Mouse (Mus musculus): Measurements from ENCODE around the gene Cdc42se1. TPM values are rescaled to one million over a fixed set of nuclear protein-coding genes. Genes with fewer than 3 reads are reported as not detected.
A peak's percentile ranks its signal among the peaks of the same experiment; 100 is the strongest.

Gene Cdc42se1
- total RNA-seq (2014; fragmentation: Nextera tagmentation) (105 and 109 TPM in 2 replicates), total RNA-seq (2017) (88.3 and 91.8 TPM in 2 replicates), polyA plus RNA-seq (2012) (128 and 150 TPM in 2 replicates)

DNA sequence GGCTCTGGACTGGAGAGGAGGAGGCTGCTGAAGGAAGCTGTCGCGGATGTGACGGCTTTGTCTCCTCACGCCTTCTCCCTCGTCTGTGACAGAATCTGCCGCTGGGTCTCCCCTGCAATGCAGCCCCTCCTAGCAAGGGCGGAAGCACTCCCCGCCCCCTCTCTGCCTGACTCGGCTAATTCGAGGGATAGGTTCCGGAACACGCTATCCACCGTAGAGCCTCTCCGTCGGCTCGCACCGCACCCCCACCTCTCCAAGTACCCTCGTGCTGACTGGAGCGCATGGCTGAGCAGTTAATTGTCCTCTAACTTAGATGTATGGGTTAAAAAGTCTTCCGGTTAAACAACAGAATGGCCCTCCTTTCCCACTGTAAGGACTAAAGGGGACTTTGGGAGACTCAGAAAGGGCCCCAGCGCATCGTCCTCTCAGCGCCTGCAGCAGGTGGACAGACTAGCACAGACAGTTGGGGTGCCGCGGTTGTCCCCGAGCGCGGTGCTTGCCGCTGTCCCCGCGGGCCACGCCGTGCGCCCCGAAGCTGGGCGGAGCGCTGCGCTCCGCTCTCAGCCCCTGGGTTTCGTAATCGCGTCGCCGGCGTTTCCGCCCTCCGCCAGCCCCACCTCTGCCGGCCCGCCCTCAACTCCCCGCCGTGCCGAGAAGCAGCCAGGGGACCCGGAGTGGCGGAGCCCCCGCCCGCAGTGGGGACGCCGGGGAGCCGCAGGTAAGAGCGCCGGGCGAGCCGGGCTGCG is at the start of gene Cdc42se1:
Cdc42se1 (plus strand) TSS at position 585 of the 746 bp plus-strand sequence.
- peaks cover 54% of the 10 kb centered on the region for H3K36me3 ChIP-seq (replicated peaks)
- ATAC-seq (ENCODE audit: extremely low read depth, insufficient number of reproducible peaks, low FRiP score, poor library complexity, severe bottlenecking) (peak; percentile 61), DNase-seq (ENCODE audit: low spot score) (peak; percentile 95)
- TF ChIP-seq CTCF (IDR thresholded peaks at IDR 0.05; ENCODE audit: low read depth, low read length): no peak
- no peak for TF ChIP-seq POLR2AphosphoS5 (IDR thresholded peaks at IDR 0.05; ENCODE audit: insufficient replicate concordance, low read depth, low read length)
- no peak for TF ChIP-seq GATA2 (IDR thresholded peaks at IDR 0.05; ENCODE audit: borderline replicate concordance, low read depth, low read length)
- TF ChIP-seq GATA1 (IDR thresholded peaks at IDR 0.05; ENCODE audit: borderline replicate concordance, low read length): no peak
- TF ChIP-seq TAL1 (conservative IDR thresholded peaks at IDR 0.05; ENCODE audit: low read depth, low read length): no peak
- H3K9me3 ChIP-seq (replicated peaks): no peaks in the 10 kb centered on the region
- H3K4me1 ChIP-seq (ENCODE audit: insufficient read depth, low read depth, low read length): peaks cover 57% of the 10 kb centered on the region
- no peaks in the 10 kb centered on the region for H3K27me3 ChIP-seq (ENCODE audit: insufficient read depth, low read length)
- peak within 1 kb of the TSS; percentile 78 for H3K4me3 ChIP-seq (ENCODE audit: low read depth, low read length)

DNA sequence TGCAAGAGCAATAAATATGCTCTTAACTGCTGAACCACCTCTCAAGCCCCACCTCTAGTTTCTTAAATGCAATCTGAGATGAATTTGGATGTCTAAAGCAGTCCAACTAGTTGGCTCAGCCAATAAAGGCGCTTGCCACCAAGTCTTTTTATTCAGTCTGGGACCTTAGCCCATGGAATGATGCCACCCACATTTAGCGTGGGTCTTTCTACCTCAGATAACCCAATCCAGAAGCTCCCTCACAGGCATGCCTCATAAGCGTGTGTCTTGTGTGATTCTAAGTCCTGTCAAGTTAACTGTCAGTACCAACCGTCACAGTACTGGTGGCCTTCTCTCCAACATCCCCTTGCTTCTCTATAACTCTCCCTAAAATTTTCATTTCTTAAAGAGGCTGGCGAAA is 49.6 kb upstream of the Cdc42se1 start:
- Histone ChIP-seq H3K9me3 (replicated peaks) (peaks cover 3% of the 10 kb centered on the region), H3K27me3 (ENCODE audit: insufficient read depth, low read length) (peaks cover 17% of the 10 kb centered on the region), H3K4me3 (ENCODE audit: low read depth, low read length) (no peak overlapping the region), H3K36me3 (replicated peaks) (peaks cover 35% of the 10 kb centered on the region), H3K4me1 (ENCODE audit: insufficient read depth, low read depth, low read length) (peaks cover 4% of the 10 kb centered on the region; the same call in 1 of the 2 replicates)
- TF ChIP-seq GATA2 (IDR thresholded peaks at IDR 0.05; ENCODE audit: borderline replicate concordance, low read depth, low read length): no peak
- TF ChIP-seq GATA1 (IDR thresholded peaks at IDR 0.05; ENCODE audit: borderline replicate concordance, low read length): no peak
- TF ChIP-seq POLR2AphosphoS5 (IDR thresholded peaks at IDR 0.05; ENCODE audit: insufficient replicate concordance, low read depth, low read length): no peak
- TF ChIP-seq TAL1 (conservative IDR thresholded peaks at IDR 0.05; ENCODE audit: low read depth, low read length): no peak
- no peak for TF ChIP-seq CTCF (IDR thresholded peaks at IDR 0.05; ENCODE audit: low read depth, low read length)
- DNase-seq (ENCODE audit: low spot score): no peak
- ATAC-seq (ENCODE audit: extremely low read depth, insufficient number of reproducible peaks, low FRiP score, poor library complexity, severe bottlenecking): no peak

DNA sequence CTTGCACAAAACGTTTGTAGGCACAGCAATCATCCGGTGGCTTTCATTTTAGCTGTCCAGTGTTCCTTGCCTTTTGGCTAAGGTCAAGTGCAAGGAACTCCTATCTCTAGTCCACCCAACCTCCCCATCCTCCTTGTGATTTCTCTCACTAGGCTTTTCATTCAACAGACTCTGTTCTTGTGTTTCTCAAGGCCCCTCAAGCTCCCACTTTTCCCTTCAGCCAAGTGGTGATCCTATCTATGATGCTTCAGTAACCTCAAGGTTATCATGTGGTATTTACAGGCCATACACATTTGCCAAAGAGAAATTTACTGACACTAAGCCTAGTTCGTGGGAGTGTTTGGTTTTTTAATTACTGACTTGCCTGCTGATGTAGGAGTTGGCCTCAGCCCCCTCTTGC is 48.6 kb upstream of the Cdc42se1 start:
- Histone ChIP-seq H3K9me3 (replicated peaks) (no peaks in the 10 kb centered on the region), H3K36me3 (replicated peaks) (peaks cover 45% of the 10 kb centered on the region), H3K4me3 (ENCODE audit: low read depth, low read length) (no peak overlapping the region), H3K27me3 (ENCODE audit: insufficient read depth, low read length) (peaks cover 14% of the 10 kb centered on the region), H3K4me1 (ENCODE audit: insufficient read depth, low read depth, low read length) (no peaks in the 10 kb centered on the region)
- TF ChIP-seq GATA2 (IDR thresholded peaks at IDR 0.05; ENCODE audit: borderline replicate concordance, low read depth, low read length) (no peak), CTCF (IDR thresholded peaks at IDR 0.05; ENCODE audit: low read depth, low read length) (no peak), GATA1 (IDR thresholded peaks at IDR 0.05; ENCODE audit: borderline replicate concordance, low read length) (no peak), TAL1 (conservative IDR thresholded peaks at IDR 0.05; ENCODE audit: low read depth, low read length) (no peak), POLR2AphosphoS5 (IDR thresholded peaks at IDR 0.05; ENCODE audit: insufficient replicate concordance, low read depth, low read length) (no peak; the same call in 1 of the 2 replicates)
- DNase-seq (ENCODE audit: low spot score): no peak
- ATAC-seq (ENCODE audit: extremely low read depth, insufficient number of reproducible peaks, low FRiP score, poor library complexity, severe bottlenecking): no peak

GRCm38 (mm10) chr3:95181841-95182240 is 46.7 kb upstream of the Cdc42se1 start:
- no peaks in the 10 kb centered on the region for H3K9me3 ChIP-seq (replicated peaks)
- no peak overlapping the region for H3K4me3 ChIP-seq (ENCODE audit: low read depth, low read length)
- TF ChIP-seq GATA2 (IDR thresholded peaks at IDR 0.05; ENCODE audit: borderline replicate concordance, low read depth, low read length) (no peak), POLR2AphosphoS5 (IDR thresholded peaks at IDR 0.05; ENCODE audit: insufficient replicate concordance, low read depth, low read length) (no peak), GATA1 (IDR thresholded peaks at IDR 0.05; ENCODE audit: borderline replicate concordance, low read length) (no peak), TAL1 (conservative IDR thresholded peaks at IDR 0.05; ENCODE audit: low read depth, low read length) (no peak), CTCF (IDR thresholded peaks at IDR 0.05; ENCODE audit: low read depth, low read length) (no peak)
- no peaks in the 10 kb centered on the region for H3K4me1 ChIP-seq (ENCODE audit: insufficient read depth, low read depth, low read length)
- H3K27me3 ChIP-seq (ENCODE audit: insufficient read depth, low read length): peaks cover 8% of the 10 kb centered on the region
- DNase-seq (ENCODE audit: low spot score): no peak
- H3K36me3 ChIP-seq (replicated peaks): peaks cover 64% of the 10 kb centered on the region
- no peak for ATAC-seq (ENCODE audit: extremely low read depth, insufficient number of reproducible peaks, low FRiP score, poor library complexity, severe bottlenecking)

- no peaks in the 10 kb centered on the region for H3K27me3 ChIP-seq (ENCODE audit: insufficient read depth, low read length)
- no peak overlapping the region for H3K4me3 ChIP-seq (ENCODE audit: low read depth, low read length)
- DNase-seq (ENCODE audit: low spot score) (no peak), ATAC-seq (ENCODE audit: extremely low read depth, insufficient number of reproducible peaks, low FRiP score, poor library complexity, severe bottlenecking) (no peak)
- TF ChIP-seq GATA1 (IDR thresholded peaks at IDR 0.05; ENCODE audit: borderline replicate concordance, low read length) (no peak), POLR2AphosphoS5 (IDR thresholded peaks at IDR 0.05; ENCODE audit: insufficient replicate concordance, low read depth, low read length) (no peak), GATA2 (IDR thresholded peaks at IDR 0.05; ENCODE audit: borderline replicate concordance, low read depth, low read length) (no peak), TAL1 (conservative IDR thresholded peaks at IDR 0.05; ENCODE audit: low read depth, low read length) (no peak), CTCF (IDR thresholded peaks at IDR 0.05; ENCODE audit: low read depth, low read length) (no peak)
- H3K36me3 ChIP-seq (replicated peaks): peaks cover 96% of the 10 kb centered on the region
- 0 out of 2 replicates have a peak, but pooled peaks cover 2% of the 10 kb centered on the region for H3K4me1 ChIP-seq (ENCODE audit: insufficient read depth, low read depth, low read length)
- H3K9me3 ChIP-seq (replicated peaks): no peaks in the 10 kb centered on the region
Observed at GRCm38 (mm10) chr3:95184796-95185577, 43.5 kb upstream of the Cdc42se1 start.

DNA sequence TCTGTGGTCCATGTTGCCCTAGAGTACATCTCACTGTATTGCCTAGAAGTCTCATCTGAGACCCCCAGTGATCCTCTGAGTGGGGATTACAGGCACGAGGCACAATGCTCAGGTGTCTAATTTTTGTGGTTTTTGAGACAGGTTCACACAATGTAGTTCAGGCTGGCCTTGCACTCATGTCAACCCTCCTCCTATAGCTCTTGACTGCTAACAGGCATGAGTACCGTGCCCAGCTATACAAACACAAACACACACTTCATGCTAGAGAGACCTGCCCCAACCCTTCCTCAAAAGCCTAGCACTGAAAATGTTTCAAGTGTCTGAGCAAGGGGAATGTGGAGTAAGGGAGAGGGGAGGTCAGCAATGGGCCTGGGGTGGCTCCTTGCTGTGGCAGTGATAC is 42.4 kb upstream of the Cdc42se1 start:
- TF ChIP-seq TAL1 (conservative IDR thresholded peaks at IDR 0.05; ENCODE audit: low read depth, low read length) (no peak), GATA1 (IDR thresholded peaks at IDR 0.05; ENCODE audit: borderline replicate concordance, low read length) (no peak), GATA2 (IDR thresholded peaks at IDR 0.05; ENCODE audit: borderline replicate concordance, low read depth, low read length) (no peak), CTCF (IDR thresholded peaks at IDR 0.05; ENCODE audit: low read depth, low read length) (no peak), POLR2AphosphoS5 (IDR thresholded peaks at IDR 0.05; ENCODE audit: insufficient replicate concordance, low read depth, low read length) (no peak)
- H3K4me3 ChIP-seq (ENCODE audit: low read depth, low read length): no peak overlapping the region
- H3K36me3 ChIP-seq (replicated peaks): peaks cover 97% of the 10 kb centered on the region
- ATAC-seq (ENCODE audit: extremely low read depth, insufficient number of reproducible peaks, low FRiP score, poor library complexity, severe bottlenecking) (no peak), DNase-seq (ENCODE audit: low spot score) (no peak)
- 0 out of 2 replicates have a peak, but pooled peaks cover 2% of the 10 kb centered on the region for H3K4me1 ChIP-seq (ENCODE audit: insufficient read depth, low read depth, low read length)
- no peaks in the 10 kb centered on the region for H3K27me3 ChIP-seq (ENCODE audit: insufficient read depth, low read length)
- H3K9me3 ChIP-seq (replicated peaks): no peaks in the 10 kb centered on the region

Measured in G1E (cell line).